Mouse (Mus musculus) olfactory bulb, adult 2 months (tissue): Measurements from ENCODE around the gene Scg3.

ENCODE experiments used
- CTCF ChIP-seq: fragments of 200-500 bp; IDR thresholded peaks from 2 replicates; pipeline ENCODE4 v1.5.1; 2012; ENCODE audit warnings: low read depth, mild to moderate bottlenecking, low read length, moderate library complexity; ENCODE audit not compliant: insufficient read depth
- POLR2A ChIP-seq: fragments of 200-500 bp; IDR thresholded peaks from 2 replicates; pipeline ENCODE4 v1.6.1; 2012; ENCODE audit warnings: mild to moderate bottlenecking, low read depth, low read length, moderate library complexity; ENCODE audit not compliant: insufficient read depth

DNA sequence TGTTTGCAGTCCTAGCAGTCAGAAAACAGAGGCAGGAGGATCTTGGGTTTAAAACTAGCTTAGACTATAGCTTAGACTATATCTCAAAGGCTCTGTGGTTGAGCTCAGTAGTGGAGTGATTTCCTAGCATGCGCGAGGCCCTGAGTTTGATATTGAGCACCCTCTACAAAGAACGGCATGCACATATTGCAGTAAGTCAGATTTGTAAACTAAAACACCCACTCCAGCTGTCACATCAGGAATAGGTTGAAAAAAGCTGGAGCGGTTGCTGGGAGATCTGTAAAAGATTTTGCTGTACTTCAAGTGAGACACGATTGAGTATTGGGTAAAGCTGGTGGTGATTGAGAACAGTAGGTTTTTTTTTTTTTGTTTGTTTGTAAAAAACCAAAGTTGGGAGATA lies 3.2 kb downstream of the Scg3 start:
- no peak for TF ChIP-seq CTCF
- TF ChIP-seq POLR2A = no peak
